Mouse (Mus musculus): ENCODE data around the gene Hoxa1.

The Hoxa1 gene

GRCm38 (mm10) chr6:52170898-52171223, 12.7 kb upstream of the Hoxa1 start:
- in situ Hi-C loops (cut with MboI), result no loop called here

- in situ Hi-C loops (cut with MboI), result no loop called here
Observed at GRCm38 (mm10) chr6:52170166-52170897, 12.2 kb upstream of the Hoxa1 start.

GRCm38 (mm10) chr6:52169499-52170165, 11.5 kb upstream of the Hoxa1 start:
- in situ Hi-C loops (cut with MboI), result no loop called here

GRCm38 (mm10) chr6:52168191-52169055, 10.3 kb upstream of the Hoxa1 start:
- in situ Hi-C loops (cut with MboI), result no loop called here

- in situ Hi-C loops (cut with MboI), result no loop called here
Observed at GRCm38 (mm10) chr6:52167736-52168161, 9.6 kb upstream of the Hoxa1 start.

GRCm38 (mm10) chr6:52167176-52167575, 9.1 kb upstream of the Hoxa1 start:
- in situ Hi-C loops (cut with MboI), result no loop called here

GRCm38 (mm10) chr6:52166431-52167077, 8.4 kb upstream of the Hoxa1 start:
- in situ Hi-C loops (cut with MboI), result no loop called here

GRCm38 (mm10) chr6:52165441-52166370, 7.6 kb upstream of the Hoxa1 start:
- in situ Hi-C loops (cut with MboI), result no loop called here

GRCm38 (mm10) chr6:52164626-52165440, 6.7 kb upstream of the Hoxa1 start, which contains the start of gene Hoxa2:
Gene Hoxa2 (minus strand): TSS chr6:52164831.
- in situ Hi-C loops (cut with MboI), result no loop called here

GRCm38 (mm10) chr6:52164051-52164625, 6.0 kb upstream of the Hoxa1 start:
- in situ Hi-C loops (cut with MboI), result no loop called here

- in situ Hi-C loops (cut with MboI), result no loop called here
Observed at GRCm38 (mm10) chr6:52163366-52164031, 5.4 kb upstream of the Hoxa1 start.

GRCm38 (mm10) chr6:52162611-52163365, 4.7 kb upstream of the Hoxa1 start:
- in situ Hi-C loops (cut with MboI), result no loop called here

- in situ Hi-C loops (cut with MboI), result no loop called here
Observed at GRCm38 (mm10) chr6:52162093-52162380, 3.9 kb upstream of the Hoxa1 start.

- in situ Hi-C loops (cut with MboI), result no loop called here
Observed at GRCm38 (mm10) chr6:52161336-52162092, 3.4 kb upstream of the Hoxa1 start.

GRCm38 (mm10) chr6:52160511-52161335, 2.6 kb upstream of the Hoxa1 start:
- in situ Hi-C loops (cut with MboI), result no loop called here

GRCm38 (mm10) chr6:52159979-52160378, 1.9 kb upstream of the Hoxa1 start:
- in situ Hi-C loops (cut with MboI), result no loop called here

GRCm38 (mm10) chr6:52159164-52159761, 1.1 kb upstream of the Hoxa1 start:
- in situ Hi-C loops (cut with MboI), result no loop called here
